Mouse (Mus musculus): ENCODE data around the gene Tmem132d. TPM values are rescaled to one million over a fixed set of nuclear protein-coding genes. Genes with fewer than 3 reads are reported as not detected.

The Tmem132d gene
- polyA plus RNA-seq, 1 experiment from 2014 or later, result not detected

DNA sequence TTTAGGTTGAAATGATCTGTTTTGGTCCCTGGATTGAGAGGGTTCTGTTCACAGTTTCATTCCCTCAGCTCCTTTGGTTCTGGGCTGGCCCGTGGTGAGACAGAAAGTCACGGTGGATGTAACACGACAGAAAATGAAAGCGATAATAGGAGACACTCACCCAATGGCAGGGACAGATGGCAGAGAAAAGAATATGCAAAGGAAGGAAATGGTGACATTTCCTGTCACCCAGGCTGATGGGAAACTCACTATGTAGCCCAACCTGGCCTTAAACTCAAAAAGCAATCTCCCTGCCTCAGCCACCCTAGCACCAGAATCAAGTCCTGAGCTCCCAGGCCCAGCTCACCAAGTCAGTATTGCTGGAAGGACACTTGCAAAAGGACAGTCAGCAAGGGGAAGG lies 11.0 kb upstream of the Tmem132d start:
- Histone ChIP-seq H3K9me3 (ENCODE audit: control insufficient read depth, low read length) (no peaks in the 10 kb centered on the region), H3K27ac (ENCODE audit: low read length) (no peak overlapping the region), H3K4me1 (ENCODE audit: control insufficient read depth, insufficient read depth, low read length) (no peaks in the 10 kb centered on the region), H3K4me3 (ENCODE audit: low read length) (no peak overlapping the region), H3K4me2 (ENCODE audit: low read depth, low read length) (no peak overlapping the region), H3K27me3 (replicated peaks; ENCODE audit: control insufficient read depth, insufficient read depth, low read length) (peaks cover 19% of the 10 kb centered on the region), H3K9ac (ENCODE audit: low read depth, low read length) (no peak overlapping the region), H3K36me3 (ENCODE audit: control insufficient read depth, insufficient read depth, low read length) (no peaks in the 10 kb centered on the region)
- ATAC-seq, result no peak
- WGBS, result 53% methylated on average over 4 of the region's 4 CpGs

DNA sequence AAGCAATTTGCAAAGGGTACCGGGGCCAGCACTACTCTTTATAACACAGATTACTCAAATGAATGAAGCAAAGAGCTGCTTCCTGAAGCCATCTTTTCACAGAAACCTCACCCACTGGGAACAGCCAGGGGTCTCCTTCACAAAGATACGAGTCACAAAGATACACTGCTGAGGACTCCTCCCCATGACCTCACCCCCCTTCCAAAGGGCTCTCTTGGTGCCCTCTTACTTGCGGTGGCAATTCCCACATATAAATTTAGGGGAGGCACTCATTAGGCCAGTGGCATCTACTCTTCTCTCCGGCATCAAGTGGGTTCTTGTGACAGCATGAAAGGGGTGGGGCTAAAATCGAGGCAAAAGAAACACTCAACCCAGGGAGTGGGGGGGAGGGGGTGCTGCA lies 8.2 kb upstream of the Tmem132d start:
- Histone ChIP-seq H3K9me3 (ENCODE audit: control insufficient read depth, low read length) (no peaks in the 10 kb centered on the region), H3K27me3 (replicated peaks; ENCODE audit: control insufficient read depth, insufficient read depth, low read length) (peaks cover 19% of the 10 kb centered on the region), H3K36me3 (ENCODE audit: control insufficient read depth, insufficient read depth, low read length) (no peaks in the 10 kb centered on the region), H3K4me2 (ENCODE audit: low read depth, low read length) (no peak overlapping the region), H3K4me3 (ENCODE audit: low read length) (no peak overlapping the region), H3K4me1 (ENCODE audit: control insufficient read depth, insufficient read depth, low read length) (no peaks in the 10 kb centered on the region), H3K9ac (ENCODE audit: low read depth, low read length) (no peak overlapping the region), H3K27ac (ENCODE audit: low read length) (no peak overlapping the region)
- ATAC-seq, result no peak
- 23% methylated on average over 5 of the region's 5 CpGs for WGBS

GRCm38 (mm10) chr5:128439828-128440227 lies 7.0 kb upstream of the Tmem132d start:
- Histone ChIP-seq H3K36me3 (ENCODE audit: control insufficient read depth, insufficient read depth, low read length) (no peaks in the 10 kb centered on the region), H3K27me3 (replicated peaks; ENCODE audit: control insufficient read depth, insufficient read depth, low read length) (peaks cover 12% of the 10 kb centered on the region), H3K9me3 (ENCODE audit: control insufficient read depth, low read length) (no peaks in the 10 kb centered on the region), H3K27ac (ENCODE audit: low read length) (no peak overlapping the region), H3K4me3 (ENCODE audit: low read length) (no peak overlapping the region), H3K9ac (ENCODE audit: low read depth, low read length) (no peak overlapping the region), H3K4me1 (ENCODE audit: control insufficient read depth, insufficient read depth, low read length) (no peaks in the 10 kb centered on the region), H3K4me2 (ENCODE audit: low read depth, low read length) (no peak overlapping the region)
- no peak for ATAC-seq
- 2% methylated on average over 5 of the region's 5 CpGs for WGBS

DNA sequence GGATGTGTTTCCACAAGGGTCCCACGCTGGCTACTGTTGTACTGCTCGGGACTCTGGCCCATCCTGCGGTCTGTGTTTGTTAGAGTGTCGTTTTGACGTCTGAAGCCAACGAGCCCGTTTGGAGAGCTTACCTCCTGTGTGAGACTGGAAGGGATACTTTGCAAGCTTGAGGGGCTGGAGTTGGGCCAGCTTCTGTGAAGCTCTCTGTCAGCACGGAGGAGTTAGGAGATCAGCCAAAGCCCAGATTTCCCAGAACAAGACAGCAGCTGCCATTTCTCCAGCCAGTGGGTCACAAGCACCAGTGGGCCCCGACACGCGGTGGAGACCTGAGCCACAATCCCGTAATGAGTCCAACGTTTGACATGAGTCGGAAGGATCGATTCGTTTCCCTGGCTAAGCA lies 5.2 kb upstream of the Tmem132d start:
- no peaks in the 10 kb centered on the region for H3K36me3 ChIP-seq (ENCODE audit: control insufficient read depth, insufficient read depth, low read length)

GRCm38 (mm10) chr5:128436909-128437308 lies 4.0 kb upstream of the Tmem132d start:
- Histone ChIP-seq H3K36me3 (ENCODE audit: control insufficient read depth, insufficient read depth, low read length) (no peaks in the 10 kb centered on the region), H3K9me3 (ENCODE audit: control insufficient read depth, low read length) (no peaks in the 10 kb centered on the region), H3K27me3 (replicated peaks; ENCODE audit: control insufficient read depth, insufficient read depth, low read length) (peaks cover 24% of the 10 kb centered on the region), H3K9ac (ENCODE audit: low read depth, low read length) (no peak overlapping the region), H3K4me3 (ENCODE audit: low read length) (no peak overlapping the region), H3K27ac (ENCODE audit: low read length) (no peak overlapping the region), H3K4me2 (ENCODE audit: low read depth, low read length) (no peak overlapping the region), H3K4me1 (ENCODE audit: control insufficient read depth, insufficient read depth, low read length) (no peaks in the 10 kb centered on the region)
- WGBS, result 18% methylated on average over 9 of the region's 9 CpGs
- ATAC-seq, result no peak

More for the DNA sequence above, 5.2 kb upstream of the Tmem132d start:
- ATAC-seq, result no peak
- no peaks in the 10 kb centered on the region for H3K4me1 ChIP-seq (ENCODE audit: control insufficient read depth, insufficient read depth, low read length)
- no peak overlapping the region for H3K27ac ChIP-seq (ENCODE audit: low read length)
- H3K9me3 ChIP-seq (ENCODE audit: control insufficient read depth, low read length), result no peaks in the 10 kb centered on the region
- H3K27me3 ChIP-seq (replicated peaks; ENCODE audit: control insufficient read depth, insufficient read depth, low read length), result peaks cover 15% of the 10 kb centered on the region
- no peak overlapping the region for H3K4me3 ChIP-seq (ENCODE audit: low read length)
- WGBS, result 67% methylated on average over 16 of the region's 16 CpGs
- H3K9ac ChIP-seq (ENCODE audit: low read depth, low read length), result no peak overlapping the region
- no peak overlapping the region for H3K4me2 ChIP-seq (ENCODE audit: low read depth, low read length)

- WGBS, result 52% methylated on average over 5 of the region's 5 CpGs
- no peak overlapping the region for H3K4me2 ChIP-seq (ENCODE audit: low read depth, low read length)
- no peak overlapping the region for H3K9ac ChIP-seq (ENCODE audit: low read depth, low read length)
- no peak overlapping the region for H3K4me3 ChIP-seq (ENCODE audit: low read length)
- H3K36me3 ChIP-seq (ENCODE audit: control insufficient read depth, insufficient read depth, low read length), result no peaks in the 10 kb centered on the region
- H3K4me1 ChIP-seq (ENCODE audit: control insufficient read depth, insufficient read depth, low read length), result no peaks in the 10 kb centered on the region
- no peak overlapping the region for H3K27ac ChIP-seq (ENCODE audit: low read length)
- H3K27me3 ChIP-seq (replicated peaks; ENCODE audit: control insufficient read depth, insufficient read depth, low read length), result peaks cover 30% of the 10 kb centered on the region
- no peak for ATAC-seq
- no peaks in the 10 kb centered on the region for H3K9me3 ChIP-seq (ENCODE audit: control insufficient read depth, low read length)
Observed at GRCm38 (mm10) chr5:128435683-128436082, 2.8 kb upstream of the Tmem132d start.

- no peak overlapping the region for H3K4me3 ChIP-seq (ENCODE audit: low read length)
- no peaks in the 10 kb centered on the region for H3K9me3 ChIP-seq (ENCODE audit: control insufficient read depth, low read length)
- no peak for ATAC-seq
- H3K4me1 ChIP-seq (ENCODE audit: control insufficient read depth, insufficient read depth, low read length), result no peaks in the 10 kb centered on the region
- no peak overlapping the region for H3K27ac ChIP-seq (ENCODE audit: low read length)
- WGBS, result 48% methylated on average over 9 of the region's 9 CpGs
- no peaks in the 10 kb centered on the region for H3K36me3 ChIP-seq (ENCODE audit: control insufficient read depth, insufficient read depth, low read length)
- peaks cover 30% of the 10 kb centered on the region for H3K27me3 ChIP-seq (replicated peaks; ENCODE audit: control insufficient read depth, insufficient read depth, low read length)
- no peak overlapping the region for H3K9ac ChIP-seq (ENCODE audit: low read depth, low read length)
- H3K4me2 ChIP-seq (ENCODE audit: low read depth, low read length), result no peak overlapping the region
Observed at GRCm38 (mm10) chr5:128433786-128434185, 909 bp upstream of the Tmem132d start.

- under 1% methylated on average over 33 of the region's 37 CpGs for WGBS
Observed at GRCm38 (mm10) chr5:128432422-128432821, 455 bp downstream of the Tmem132d start.

DNA sequence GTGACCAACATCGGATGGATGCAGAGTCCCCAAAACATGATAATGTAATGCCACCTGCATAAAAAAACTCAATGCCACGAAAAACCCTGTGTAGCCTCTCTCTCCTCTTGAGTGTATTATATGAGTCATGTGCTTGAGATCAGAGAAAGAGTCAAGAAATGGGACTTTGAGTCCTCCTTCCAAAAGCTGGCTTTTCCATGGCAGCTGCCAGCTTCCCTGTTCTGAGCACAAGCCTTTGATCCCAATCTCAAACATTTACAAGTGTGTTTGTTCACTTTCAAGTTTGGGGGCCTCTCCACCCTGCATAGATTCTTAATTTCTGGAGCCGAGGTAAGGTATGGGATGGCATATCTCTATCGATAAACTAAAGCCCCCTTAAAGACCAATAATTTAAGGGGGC lies 8.2 kb downstream of the Tmem132d start:
- Histone ChIP-seq H3K4me2 (ENCODE audit: low read depth, low read length) (no peak overlapping the region), H3K9me3 (ENCODE audit: control insufficient read depth, low read length) (no peaks in the 10 kb centered on the region), H3K27ac (ENCODE audit: low read length) (no peak overlapping the region), H3K4me1 (ENCODE audit: control insufficient read depth, insufficient read depth, low read length) (no peaks in the 10 kb centered on the region), H3K36me3 (ENCODE audit: control insufficient read depth, insufficient read depth, low read length) (no peaks in the 10 kb centered on the region), H3K4me3 (ENCODE audit: low read length) (no peak overlapping the region), H3K27me3 (replicated peaks; ENCODE audit: control insufficient read depth, insufficient read depth, low read length) (no peaks in the 10 kb centered on the region), H3K9ac (ENCODE audit: low read depth, low read length) (no peak overlapping the region)
- ATAC-seq, result no peak
- WGBS, result 77% methylated on average over 4 of the region's 4 CpGs

More at GRCm38 (mm10) chr5:128432422-128432821, 455 bp downstream of the Tmem132d start:
- peak overlapping the region; percentile 30; the same call in 1 of the 2 replicates for H3K4me2 ChIP-seq (ENCODE audit: low read depth, low read length)
- no peak overlapping the region for H3K9ac ChIP-seq (ENCODE audit: low read depth, low read length)
- H3K27me3 ChIP-seq (replicated peaks; ENCODE audit: control insufficient read depth, insufficient read depth, low read length), result peaks cover 30% of the 10 kb centered on the region
- H3K4me3 ChIP-seq (ENCODE audit: low read length), result peak overlapping the region; percentile 21; the same call in 1 of the 2 replicates
- H3K36me3 ChIP-seq (ENCODE audit: control insufficient read depth, insufficient read depth, low read length), result no peaks in the 10 kb centered on the region
- H3K4me1 ChIP-seq (ENCODE audit: control insufficient read depth, insufficient read depth, low read length), result no peaks in the 10 kb centered on the region
- no peaks in the 10 kb centered on the region for H3K9me3 ChIP-seq (ENCODE audit: control insufficient read depth, low read length)
- no peak overlapping the region for H3K27ac ChIP-seq (ENCODE audit: low read length)
- no peak for ATAC-seq

- Histone ChIP-seq H3K27ac (ENCODE audit: low read length) (no peak overlapping the region), H3K9me3 (ENCODE audit: control insufficient read depth, low read length) (no peaks in the 10 kb centered on the region), H3K4me1 (ENCODE audit: control insufficient read depth, insufficient read depth, low read length) (no peaks in the 10 kb centered on the region), H3K36me3 (ENCODE audit: control insufficient read depth, insufficient read depth, low read length) (no peaks in the 10 kb centered on the region), H3K27me3 (replicated peaks; ENCODE audit: control insufficient read depth, insufficient read depth, low read length) (no peaks in the 10 kb centered on the region), H3K9ac (ENCODE audit: low read depth, low read length) (no peak overlapping the region), H3K4me2 (ENCODE audit: low read depth, low read length) (no peak overlapping the region), H3K4me3 (ENCODE audit: low read length) (no peak overlapping the region)
- ATAC-seq, result no peak
- WGBS, result 89% methylated on average over 2 of the region's 2 CpGs
Observed at GRCm38 (mm10) chr5:128424213-128424612, 8.7 kb downstream of the Tmem132d start.

All from intestine, embryonic 16.5 days (tissue).